Mouse (Mus musculus) neutrophil, adult 5-6 weeks (primary cell): ENCODE measurements around the gene H2-M9. TPM values are rescaled to one million over a fixed set of nuclear protein-coding genes. Genes with fewer than 3 reads are reported as not detected.

Experiments
- ATAC-seq: fragments of 151-379, 151-347 bp; 2 replicates; pipeline ENCODE4 v1.8.0; 2017; ENCODE audit warnings: mild to moderate bottlenecking, moderate TSS enrichment; ENCODE audit not compliant: insufficient number of reproducible peaks, poor library complexity, low FRiP score, severe bottlenecking; ENCODE audit errors: extremely low read depth
- total RNA-seq: library from RNA; stranded (forward); fragments of 200-1000 nt; gene quantifications from 2 replicates; pipeline ENCODE4 v1.2.3, GENCODE M21; 2017

H2-M9 gene
- not detected in 2 replicates for total RNA-seq

DNA sequence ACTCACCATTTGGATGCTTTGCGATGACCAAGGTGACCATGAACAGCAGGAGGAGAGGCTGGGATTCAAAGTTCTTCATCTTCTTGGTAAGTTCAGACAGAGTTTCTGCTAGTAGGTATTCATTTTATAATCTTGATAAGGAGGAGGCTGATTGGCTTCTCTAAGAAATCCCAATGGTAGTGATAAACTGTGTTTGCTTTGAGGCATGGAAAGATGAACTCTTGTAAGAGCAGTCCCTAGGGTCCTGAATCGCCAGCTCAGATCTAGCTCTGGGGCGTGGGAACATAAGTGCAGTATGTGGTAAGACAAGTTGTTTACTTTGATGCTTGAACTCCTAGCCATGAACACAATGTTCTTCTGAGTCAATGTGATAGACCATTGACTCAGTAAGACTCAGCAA, at the start of gene H2-M9:
Gene H2-M9, minus strand, starts transcription at position 101 of the 400 bp plus-strand sequence.
- no peak for ATAC-seq

DNA sequence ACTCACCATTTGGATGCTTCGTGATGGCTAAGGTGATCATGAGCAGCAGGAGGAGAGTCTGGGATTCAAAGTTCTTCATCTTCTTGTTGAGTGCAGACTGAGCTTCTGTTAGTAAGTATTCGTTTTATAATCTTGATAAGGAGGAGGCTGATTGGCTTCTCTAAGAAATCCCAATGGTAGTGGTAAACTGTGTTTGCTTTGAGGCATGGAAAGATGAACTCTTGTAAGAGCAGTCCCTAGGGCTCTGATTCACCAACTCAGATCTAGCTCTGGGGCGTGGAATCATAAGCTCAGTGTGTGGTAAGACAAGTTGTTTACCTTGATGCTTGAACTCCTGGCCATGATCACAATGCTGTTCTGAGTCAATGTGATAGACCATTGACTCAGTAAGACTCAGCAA, 29.7 kb upstream of the H2-M9 start, which contains the start of gene H2-M1:
Gene H2-M1, minus strand, starts transcription at position 101 of the 400 bp plus-strand sequence.
- ATAC-seq, result no peak

Other genes with a start within 250 kb of the H2-M9 start
- not detected in 2 replicates for gene H2-M10.4, start 180.3 kb downstream of the H2-M9 start, total RNA-seq
- gene H2-M11, start 95.6 kb downstream of the H2-M9 start, total RNA-seq, result not detected in 2 replicates
- gene H2-M1, start 29.6 kb upstream of the H2-M9 start, total RNA-seq, result not detected in 2 replicates
- not detected in 2 replicates for gene H2-M10.5, start 130.2 kb upstream of the H2-M9 start, total RNA-seq
- gene H2-M10.6, start 169.5 kb upstream of the H2-M9 start, total RNA-seq, result not detected in 2 replicates
- gene Trim26, start 194.5 kb upstream of the H2-M9 start, total RNA-seq, result 81.9 and 95.2 TPM in 2 replicates
- not detected in 2 replicates for gene Trim15, start 224.5 kb upstream of the H2-M9 start, total RNA-seq
- gene Trim10, start 226.9 kb upstream of the H2-M9 start, total RNA-seq, result 4.7 and 6.0 TPM in 2 replicates
- not detected in 2 replicates for gene Trim40, start 247.5 kb upstream of the H2-M9 start, total RNA-seq